Mouse (Mus musculus) adrenal gland, postnatal 4 days (tissue): Measurements from ENCODE around the gene Hs1bp3. TPM values are rescaled to one million over a fixed set of nuclear protein-coding genes. Genes with fewer than 3 reads are reported as not detected.

Source experiments
- DNase-seq, 2 experiments: peaks; one replicate each; pipeline ENCODE4 v3.0.0; 2021 to 2022; ENCODE audit warnings: low spot score in 2 of 2, mixed read lengths in 2 of 2
- total RNA-seq, 2 experiments: library from RNA; stranded (reverse); gene quantifications; 2 replicates each; pipeline ENCODE4 v1.2.3; 2021

Hs1bp3 gene
- total RNA-seq, 2 experiments from 2014 or later = 17.0 to 18.5 TPM

- DNase-seq = no peak
Measured at GRCm38 (mm10) chr12:8334261-8334660, 21.0 kb downstream of the Hs1bp3 start.

- no peak for DNase-seq
Measured at GRCm38 (mm10) chr12:8335503-8335902, 22.3 kb downstream of the Hs1bp3 start.

GRCm38 (mm10) chr12:8336601-8337285, 23.5 kb downstream of the Hs1bp3 start:
- DNase-seq = no peak

GRCm38 (mm10) chr12:8337286-8338060, 24.2 kb downstream of the Hs1bp3 start:
- DNase-seq = no peak

GRCm38 (mm10) chr12:8338491-8338890, 25.3 kb downstream of the Hs1bp3 start:
- DNase-seq = no peak

- DNase-seq = no peak
Measured at GRCm38 (mm10) chr12:8338918-8339317, 25.7 kb downstream of the Hs1bp3 start.

- DNase-seq = no peak
Measured at GRCm38 (mm10) chr12:8339591-8340319, 26.5 kb downstream of the Hs1bp3 start.

- DNase-seq = no peak
Measured at GRCm38 (mm10) chr12:8341008-8341407, 27.8 kb downstream of the Hs1bp3 start.

GRCm38 (mm10) chr12:8343381-8343780, 30.1 kb downstream of the Hs1bp3 start:
- no peak for DNase-seq

- DNase-seq = no peak
Measured at GRCm38 (mm10) chr12:8344897-8345296, 31.7 kb downstream of the Hs1bp3 start.

- no peak for DNase-seq
Measured at GRCm38 (mm10) chr12:8345539-8345938, 32.3 kb downstream of the Hs1bp3 start.

- DNase-seq = no peak
Measured at GRCm38 (mm10) chr12:8347746-8348462, 34.7 kb downstream of the Hs1bp3 start.

- DNase-seq = no peak
Measured at GRCm38 (mm10) chr12:8348733-8349513, 35.7 kb downstream of the Hs1bp3 start.

- no peak for DNase-seq
Measured at GRCm38 (mm10) chr12:8351025-8351903, 38.0 kb downstream of the Hs1bp3 start.

GRCm38 (mm10) chr12:8353071-8353470, 39.8 kb downstream of the Hs1bp3 start:
- no peak for DNase-seq

- DNase-seq = no peak
Measured at GRCm38 (mm10) chr12:8354187-8354586, 41.0 kb downstream of the Hs1bp3 start.

GRCm38 (mm10) chr12:8355011-8355410, 41.8 kb downstream of the Hs1bp3 start:
- DNase-seq = no peak

- DNase-seq = no peak
Measured at GRCm38 (mm10) chr12:8357449-8357848, 44.2 kb downstream of the Hs1bp3 start.

- DNase-seq = no peak
Measured at GRCm38 (mm10) chr12:8358344-8358966, 45.2 kb downstream of the Hs1bp3 start.
